Mouse (Mus musculus) intestine, postnatal 0 days (tissue): ENCODE results near the gene Cblb. TPM values are rescaled to one million over a fixed set of nuclear protein-coding genes. Genes with fewer than 3 reads are reported as not detected.
A peak's percentile ranks its signal among the peaks of the same experiment; 100 is the strongest.

Experiments
- ATAC-seq: fragments of 200-750 bp; cut with Nextera tagmentation; 2 replicates; pipeline ENCODE4 v1.8.0; 2017; ENCODE audit warnings: mild to moderate bottlenecking, moderate TSS enrichment, moderate library complexity
- H3K27ac ChIP-seq: fragments of 300-500 bp; sonication (generic); 2 replicates; pipeline ENCODE4 v1.5.1; 2014; ENCODE audit warnings: mild to moderate bottlenecking, low read depth, low read length, moderate library complexity
- H3K27me3 ChIP-seq: fragments of 300-500 bp; sonication (generic); replicated peaks from 2 replicates; pipeline ENCODE4 v1.6.1; 2014; ENCODE audit warnings: low read length, mixed read lengths; ENCODE audit not compliant: control insufficient read depth, insufficient read depth
- H3K36me3 ChIP-seq: fragments of 300-500 bp; sonication (generic); 2 replicates; pipeline ENCODE4 v1.6.1; 2014; ENCODE audit warnings: mild to moderate bottlenecking, moderate library complexity; ENCODE audit not compliant: control insufficient read depth, insufficient read depth
- H3K4me1 ChIP-seq: fragments of 300-500 bp; sonication (generic); replicated peaks from 2 replicates; pipeline ENCODE4 v1.6.1; 2014; ENCODE audit warnings: antibody characterized with exemption, low read length, mixed read lengths; ENCODE audit not compliant: control insufficient read depth, insufficient read depth
- H3K4me2 ChIP-seq: fragments of 300-500 bp; sonication (generic); replicated peaks from 2 replicates; pipeline ENCODE4 v1.6.1; 2014; ENCODE audit warnings: low read depth, mild to moderate bottlenecking, moderate library complexity
- H3K4me3 ChIP-seq: fragments of 300-500 bp; sonication (generic); 2 replicates; pipeline ENCODE4 v1.5.1; 2014; ENCODE audit warnings: low read depth, low read length
- H3K9ac ChIP-seq: fragments of 300-500 bp; sonication (generic); 2 replicates; pipeline ENCODE4 v1.6.1; 2014; ENCODE audit warnings: mild to moderate bottlenecking, low read depth, low read length
- H3K9me3 ChIP-seq: fragments of 300-500 bp; sonication (generic); 2 replicates; pipeline ENCODE4 v1.6.1; 2016; ENCODE audit warnings: mixed run types; ENCODE audit not compliant: control insufficient read depth
- CTCF ChIP-seq: sonication (generic); IDR thresholded peaks from 2 replicates; pipeline ENCODE4 v1.5.1; 2016; ENCODE audit warnings: low read depth, mild to moderate bottlenecking, control low read depth, antibody characterized with exemption, moderate library complexity
- WGBS: fragments of 180-500 bp; shearing (Covaris S2); extraction: QIAGEN DNeasy Blood & Tissue Kit; methylation state at CpG from one replicate; pipeline ENCODE4 v1.1.7; 2014; 5-methylcytosine and 5-hydroxymethylcytosine counted together
- polyA plus RNA-seq: library from polyadenylated mRNA; unstranded; fragments of >200 nt; fragmentation: Nextera tagmentation; extraction: Ambion mirVana; gene quantifications from 2 replicates; pipeline ENCODE4 v1.2.1, GENCODE M21; 2015

Cblb gene
- polyA plus RNA-seq, 1 experiment from 2014 or later = 4.4 TPM

DNA sequence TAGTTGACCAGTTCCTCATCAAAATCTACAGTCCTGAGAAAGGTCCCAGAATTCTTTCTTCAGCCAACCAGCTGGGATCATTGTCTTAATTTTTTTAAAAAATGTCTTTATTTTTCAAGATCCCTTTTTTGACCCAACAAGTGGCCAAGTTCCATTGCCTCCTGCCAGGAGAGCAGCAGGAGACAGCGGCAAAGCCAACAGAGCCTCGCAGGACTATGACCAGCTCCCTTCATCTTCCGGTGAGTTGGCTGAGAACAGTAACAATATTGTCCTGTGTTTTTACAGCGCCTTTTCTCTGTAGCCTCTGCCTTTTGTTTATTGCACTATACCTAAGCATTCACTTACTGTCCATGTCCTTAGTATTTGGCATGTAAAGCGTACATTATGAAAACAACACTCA is 163.0 kb downstream of the Cblb start:
- H3K9me3 ChIP-seq = no peaks in the 10 kb centered on the region
- H3K4me2 ChIP-seq = no peak overlapping the region
- H3K4me3 ChIP-seq = no peak overlapping the region
- H3K27ac ChIP-seq = no peak overlapping the region
- TF ChIP-seq CTCF = no peak
- ATAC-seq = no peak
- H3K27me3 ChIP-seq = no peaks in the 10 kb centered on the region
- H3K9ac ChIP-seq = no peak overlapping the region
- WGBS = 94% methylated on average over 5 of the region's 5 CpGs
- peaks cover 36% of the 10 kb centered on the region; the same call in 1 of the 2 replicates for H3K36me3 ChIP-seq
- no peaks in the 10 kb centered on the region for H3K4me1 ChIP-seq

DNA sequence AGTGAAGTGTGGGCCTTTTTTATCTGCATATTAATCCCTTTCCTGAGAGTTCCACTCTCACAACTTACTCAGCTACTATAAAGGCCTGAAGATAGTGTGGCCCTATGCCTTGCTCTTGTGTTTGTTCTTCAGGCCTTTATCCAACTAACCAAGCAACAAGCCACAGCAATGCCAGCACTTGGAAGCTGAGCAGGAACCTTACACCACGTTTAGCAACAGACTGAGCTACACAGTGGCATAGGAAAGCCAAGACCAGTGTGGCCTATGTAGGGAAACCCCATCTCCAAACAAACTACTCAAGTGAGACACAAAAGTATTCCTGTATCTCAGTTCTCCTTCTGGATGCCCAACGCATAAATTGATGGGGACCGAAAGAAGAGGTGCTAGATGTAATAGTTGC is 163.8 kb downstream of the Cblb start:
- no peak for ATAC-seq
- Histone ChIP-seq H3K27me3 (no peaks in the 10 kb centered on the region), H3K9ac (no peak overlapping the region), H3K9me3 (no peaks in the 10 kb centered on the region), H3K36me3 (peaks cover 29% of the 10 kb centered on the region; the same call in 1 of the 2 replicates), H3K4me3 (no peak overlapping the region), H3K4me2 (no peak overlapping the region), H3K27ac (no peak overlapping the region), H3K4me1 (no peaks in the 10 kb centered on the region)
- WGBS = 84% methylated on average over 3 of the region's 3 CpGs
- no peak for TF ChIP-seq CTCF

DNA sequence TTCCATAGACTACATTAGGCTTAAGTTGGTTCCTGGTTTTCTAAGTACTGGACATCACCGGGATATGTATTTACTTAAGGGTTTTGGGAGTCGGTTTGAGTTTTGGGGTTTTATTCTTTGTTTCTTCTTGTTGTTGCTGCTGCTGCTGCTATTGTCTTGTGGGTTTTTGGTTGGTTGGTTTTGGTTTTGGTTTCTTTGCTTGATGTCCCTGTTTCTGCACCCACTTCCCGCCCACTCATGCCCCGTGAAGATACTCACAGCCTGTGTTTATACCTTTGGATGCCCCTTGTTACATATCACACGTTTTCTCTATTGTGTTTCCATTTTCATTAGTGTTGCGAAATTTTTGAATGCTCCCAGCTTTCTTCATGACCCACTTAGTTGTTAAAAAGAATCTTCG is 169.1 kb downstream of the Cblb start:
- peaks cover 26% of the 10 kb centered on the region for H3K36me3 ChIP-seq
- no peak overlapping the region for H3K4me2 ChIP-seq
- ATAC-seq = no peak
- WGBS = 91% methylated on average over 7 of the region's 7 CpGs
- no peak overlapping the region for H3K9ac ChIP-seq
- H3K27ac ChIP-seq = no peak overlapping the region
- no peak for TF ChIP-seq CTCF
- no peaks in the 10 kb centered on the region for H3K27me3 ChIP-seq
- H3K9me3 ChIP-seq = no peaks in the 10 kb centered on the region
- no peak overlapping the region for H3K4me3 ChIP-seq
- no peaks in the 10 kb centered on the region for H3K4me1 ChIP-seq

DNA sequence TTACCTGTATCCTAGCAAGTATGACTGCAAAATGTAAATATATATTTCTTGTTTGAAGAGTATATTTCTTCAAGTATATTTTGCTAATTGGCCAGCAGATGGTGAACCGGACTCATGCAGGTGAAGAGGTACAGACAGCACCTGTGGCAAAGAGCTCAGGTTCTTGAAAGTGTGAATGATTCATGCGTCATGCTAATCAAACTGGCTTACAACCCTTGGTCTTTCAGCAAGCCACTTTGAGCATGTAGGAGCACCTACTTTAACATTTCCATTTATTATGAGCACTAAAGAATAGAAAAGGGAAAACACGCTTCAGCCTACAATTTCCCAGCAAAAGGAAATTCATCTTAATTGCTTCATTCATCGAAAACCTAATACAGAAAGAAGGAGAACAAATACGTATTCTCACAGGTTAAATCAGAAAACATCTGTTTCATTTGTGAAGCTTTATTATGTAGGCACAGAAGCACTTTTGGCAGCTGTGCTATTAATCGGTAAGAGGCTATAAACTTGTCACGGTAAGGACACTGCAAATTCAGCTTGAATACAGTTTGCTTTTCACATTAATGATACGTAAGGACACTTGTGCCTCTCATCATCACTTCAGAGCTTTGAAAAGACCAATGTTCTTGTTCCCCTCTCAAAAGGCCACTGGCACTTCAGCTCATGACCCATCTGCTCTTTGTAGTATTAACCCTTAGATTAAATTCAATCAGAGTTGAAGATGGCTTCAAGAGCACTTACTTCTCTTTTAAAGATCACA is 180.0 kb downstream of the Cblb start:
- no peak for TF ChIP-seq CTCF
- Histone ChIP-seq H3K4me2 (no peak overlapping the region), H3K4me3 (no peak overlapping the region), H3K27me3 (no peaks in the 10 kb centered on the region), H3K36me3 (no peaks in the 10 kb centered on the region), H3K4me1 (no peaks in the 10 kb centered on the region), H3K27ac (no peak overlapping the region), H3K9ac (no peak overlapping the region), H3K9me3 (no peaks in the 10 kb centered on the region)
- 88% methylated on average over 8 of the region's 8 CpGs for WGBS
- no peak for ATAC-seq

DNA sequence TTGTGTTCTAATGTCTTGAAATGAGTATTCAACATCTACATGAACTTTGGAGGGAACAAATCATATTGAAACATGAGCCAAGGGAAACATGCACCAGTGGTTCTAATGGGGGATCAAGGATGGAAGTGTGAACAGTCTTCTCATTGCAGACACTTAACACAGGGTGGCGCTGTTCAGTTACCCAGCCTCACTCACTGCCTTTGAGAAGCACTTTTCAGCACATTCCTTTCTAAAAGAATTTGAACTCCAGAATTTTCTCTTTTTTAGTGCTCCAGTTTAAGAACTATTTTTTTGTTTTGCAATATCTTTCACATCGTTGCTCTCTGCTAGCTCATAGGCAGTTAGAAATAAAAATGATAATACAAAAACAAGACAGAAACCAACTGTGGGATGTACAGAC is 188.0 kb downstream of the Cblb start:
- H3K4me3 ChIP-seq = no peak overlapping the region
- H3K36me3 ChIP-seq = no peaks in the 10 kb centered on the region
- H3K27me3 ChIP-seq = no peaks in the 10 kb centered on the region
- H3K9ac ChIP-seq = no peak overlapping the region
- H3K4me1 ChIP-seq = no peaks in the 10 kb centered on the region
- peak; percentile 78 for TF ChIP-seq CTCF
- H3K27ac ChIP-seq = no peak overlapping the region
- no peak overlapping the region for H3K4me2 ChIP-seq
- H3K9me3 ChIP-seq = no peaks in the 10 kb centered on the region
- 14% methylated on average over 2 of the region's 2 CpGs for WGBS
- ATAC-seq = no peak

DNA sequence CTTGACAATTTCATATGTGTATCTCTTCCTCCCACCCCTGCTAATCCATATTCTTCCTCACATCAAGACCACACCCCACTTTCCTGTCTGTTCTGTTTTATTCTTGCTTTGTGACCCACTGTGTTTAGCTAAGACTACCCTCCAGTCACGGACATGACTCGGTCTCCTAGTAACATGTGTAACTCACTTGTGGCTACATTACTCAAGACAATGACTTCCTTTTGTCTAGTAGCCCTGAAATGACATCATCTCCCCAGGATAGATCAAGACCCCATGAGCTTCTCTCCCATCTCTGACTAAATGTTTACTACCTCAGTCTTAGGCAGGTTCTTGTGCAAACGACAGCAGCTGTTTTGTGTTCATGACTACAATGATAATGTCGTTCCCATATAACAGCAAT is 191.9 kb downstream of the Cblb start:
- Histone ChIP-seq H3K4me3 (no peak overlapping the region), H3K36me3 (no peaks in the 10 kb centered on the region), H3K9me3 (no peaks in the 10 kb centered on the region), H3K4me1 (no peaks in the 10 kb centered on the region), H3K4me2 (no peak overlapping the region), H3K9ac (no peak overlapping the region), H3K27me3 (no peaks in the 10 kb centered on the region), H3K27ac (no peak overlapping the region)
- ATAC-seq = no peak
- 69% methylated on average over 4 of the region's 4 CpGs for WGBS
- no peak for TF ChIP-seq CTCF
